Mouse (Mus musculus) liver, adult 2 months (tissue): ENCODE data around the gene Rasa4.

Experiments used
- CTCF ChIP-seq: fragments of 200-500 bp; IDR thresholded peaks from 2 replicates; pipeline ENCODE4 v1.5.1; 2011; ENCODE audit warnings: low read depth, low read length, control low read depth
- POLR2A ChIP-seq: fragments of 200-500 bp; IDR thresholded peaks from 2 replicates; pipeline ENCODE4 v1.6.1; 2011; ENCODE audit warnings: low read length, control low read depth; ENCODE audit not compliant: insufficient read depth; ENCODE audit errors: extremely low read depth

GRCm38 (mm10) chr5:136084891-136085651 is 1.4 kb downstream of the Rasa4 start:
- TF ChIP-seq POLR2A (no peak), CTCF (no peak)
